Mouse (Mus musculus) heart, postnatal 0 days (tissue): Measurements from ENCODE around the gene Pfdn4. TPM values are rescaled to one million over a fixed set of nuclear protein-coding genes. Genes with fewer than 3 reads are reported as not detected.

ENCODE experiments used
- ATAC-seq: fragments of 200-750 bp; cut with Nextera tagmentation; 2 replicates; pipeline ENCODE4 v1.8.0; 2017; ENCODE audit warnings: low read depth, moderate number of reproducible peaks, moderate library complexity; ENCODE audit not compliant: insufficient read depth
- DNase-seq: peaks from one replicate; pipeline ENCODE4 v3.0.0-alpha.2; 2016; ENCODE audit warnings: low spot score
- H3K27ac ChIP-seq: fragments of 300-500 bp; sonication (generic); 2 replicates; pipeline ENCODE4 v1.5.1; 2014; ENCODE audit warnings: low read depth, mild to moderate bottlenecking
- H3K27me3 ChIP-seq: fragments of 300-500 bp; sonication (generic); 2 replicates; pipeline ENCODE4 v1.6.1; 2014; ENCODE audit warnings: low read length, mixed read lengths; ENCODE audit not compliant: control insufficient read depth, insufficient read depth
- H3K36me3 ChIP-seq: fragments of 300-500 bp; sonication (generic); replicated peaks from 2 replicates; pipeline ENCODE4 v1.6.1; 2014; ENCODE audit warnings: low read length, mixed read lengths; ENCODE audit not compliant: control insufficient read depth, insufficient read depth
- H3K4me1 ChIP-seq: fragments of 300-500 bp; sonication (generic); 2 replicates; pipeline ENCODE4 v1.6.1; 2014; ENCODE audit warnings: antibody characterized with exemption; ENCODE audit not compliant: control insufficient read depth, insufficient read depth
- H3K4me2 ChIP-seq: fragments of 300-500 bp; sonication (generic); 2 replicates; pipeline ENCODE4 v1.6.1; 2014; ENCODE audit warnings: low read depth, mild to moderate bottlenecking, low read length, moderate library complexity
- H3K4me3 ChIP-seq: fragments of 300-500 bp; sonication (generic); 2 replicates; pipeline ENCODE4 v1.5.1; 2014; ENCODE audit warnings: low read depth, low read length
- H3K9ac ChIP-seq: fragments of 300-500 bp; sonication (generic); replicated peaks from 2 replicates; pipeline ENCODE4 v1.6.1; 2014; ENCODE audit warnings: low read depth, low read length, mixed read lengths
- H3K9me3 ChIP-seq: fragments of 300-500 bp; sonication (generic); replicated peaks from 2 replicates; pipeline ENCODE4 v1.6.1; 2016; ENCODE audit warnings: low read length; ENCODE audit not compliant: control insufficient read depth
- CTCF ChIP-seq: IDR thresholded peaks from 2 replicates; pipeline ENCODE4 v1.5.1; 2016; ENCODE audit warnings: antibody characterized with exemption, control low read depth, low read depth
- EP300 ChIP-seq: IDR thresholded peaks from 2 replicates; pipeline ENCODE4 v1.6.1; 2016; ENCODE audit warnings: antibody characterized with exemption, low read depth
- WGBS: fragments of 180-500 bp; shearing (Covaris S2); extraction: QIAGEN DNeasy Blood & Tissue Kit; methylation state at CpG from one replicate; pipeline ENCODE4 v1.1.7; 2014; 5-methylcytosine and 5-hydroxymethylcytosine counted together
- polyA plus RNA-seq: library from polyadenylated mRNA; unstranded; fragments of >200 nt; fragmentation: Nextera tagmentation; extraction: Ambion mirVana; gene quantifications from 2 replicates; pipeline ENCODE4 v1.2.1, GENCODE M21; 2015
- total RNA-seq: library from RNA; depleted of rRNA; stranded (reverse); fragments of >200 nt; gene quantifications from 2 replicates; pipeline ENCODE4 v1.2.3, GENCODE M21; 2014; ENCODE audit warnings: low replicate concordance

Pfdn4 gene
- total and polyA plus RNA-seq, 2 experiments from 2014 or later, result 11.4 to 42.1 TPM

- no peaks in the 10 kb centered on the region for H3K36me3 ChIP-seq
- H3K9me3 ChIP-seq, result no peaks in the 10 kb centered on the region
- no peak for TF ChIP-seq CTCF
- no peak for TF ChIP-seq EP300
- H3K27me3 ChIP-seq, result peaks cover 93% of the 10 kb centered on the region
- no peaks in the 10 kb centered on the region for H3K4me1 ChIP-seq
- DNase-seq, result no peak
- no peak overlapping the region for H3K9ac ChIP-seq
- WGBS, result 76% methylated on average over 7 of the region's 7 CpGs
- ATAC-seq, result no peak
- H3K27ac ChIP-seq, result no peak overlapping the region
- H3K4me3 ChIP-seq, result no peak overlapping the region
- H3K4me2 ChIP-seq, result no peak overlapping the region
These were observed 9.0 kb upstream of the Pfdn4 start for GRCm38 (mm10) chr2:170487202-170487601.

DNA sequence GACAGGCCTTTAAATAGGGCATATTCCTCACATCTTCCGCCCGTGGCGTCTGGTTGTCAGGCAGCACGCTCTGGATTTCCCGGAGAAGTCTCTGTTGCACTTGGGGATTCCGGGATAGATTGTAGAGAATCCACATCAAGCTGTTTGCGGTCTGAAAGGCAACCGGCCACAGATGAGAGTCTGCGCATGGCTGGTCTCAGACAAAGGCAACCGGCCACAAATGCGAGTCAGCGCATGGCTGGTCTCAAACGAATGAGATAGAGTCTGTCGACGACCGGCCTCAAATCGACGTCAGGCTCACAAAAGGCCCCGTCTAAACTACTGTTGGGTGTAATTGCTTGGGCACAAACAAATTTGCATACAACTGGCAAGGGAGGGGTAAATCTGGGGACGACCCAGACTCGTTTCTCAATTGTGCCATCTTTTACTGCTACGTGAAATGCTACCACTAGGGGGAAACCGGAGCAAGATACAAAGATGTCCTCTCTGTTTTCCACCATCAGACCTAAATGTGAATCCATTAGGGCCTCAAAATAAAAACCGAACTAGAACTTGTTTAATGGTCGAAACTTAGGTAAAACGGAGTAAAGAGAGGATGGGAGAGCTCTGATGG, 8.2 kb upstream of the Pfdn4 start:
- peaks cover 92% of the 10 kb centered on the region for H3K27me3 ChIP-seq
- TF ChIP-seq CTCF (peak; percentile 67), EP300 (no peak)
- no peak overlapping the region for H3K4me3 ChIP-seq
- WGBS, result 58% methylated on average over 26 of the region's 26 CpGs
- no peaks in the 10 kb centered on the region for H3K36me3 ChIP-seq
- DNase-seq (no peak), ATAC-seq (no peak)
- no peak overlapping the region for H3K9ac ChIP-seq
- H3K4me2 ChIP-seq, result no peak overlapping the region
- H3K4me1 ChIP-seq, result no peaks in the 10 kb centered on the region
- H3K9me3 ChIP-seq, result no peaks in the 10 kb centered on the region
- H3K27ac ChIP-seq, result no peak overlapping the region

DNA sequence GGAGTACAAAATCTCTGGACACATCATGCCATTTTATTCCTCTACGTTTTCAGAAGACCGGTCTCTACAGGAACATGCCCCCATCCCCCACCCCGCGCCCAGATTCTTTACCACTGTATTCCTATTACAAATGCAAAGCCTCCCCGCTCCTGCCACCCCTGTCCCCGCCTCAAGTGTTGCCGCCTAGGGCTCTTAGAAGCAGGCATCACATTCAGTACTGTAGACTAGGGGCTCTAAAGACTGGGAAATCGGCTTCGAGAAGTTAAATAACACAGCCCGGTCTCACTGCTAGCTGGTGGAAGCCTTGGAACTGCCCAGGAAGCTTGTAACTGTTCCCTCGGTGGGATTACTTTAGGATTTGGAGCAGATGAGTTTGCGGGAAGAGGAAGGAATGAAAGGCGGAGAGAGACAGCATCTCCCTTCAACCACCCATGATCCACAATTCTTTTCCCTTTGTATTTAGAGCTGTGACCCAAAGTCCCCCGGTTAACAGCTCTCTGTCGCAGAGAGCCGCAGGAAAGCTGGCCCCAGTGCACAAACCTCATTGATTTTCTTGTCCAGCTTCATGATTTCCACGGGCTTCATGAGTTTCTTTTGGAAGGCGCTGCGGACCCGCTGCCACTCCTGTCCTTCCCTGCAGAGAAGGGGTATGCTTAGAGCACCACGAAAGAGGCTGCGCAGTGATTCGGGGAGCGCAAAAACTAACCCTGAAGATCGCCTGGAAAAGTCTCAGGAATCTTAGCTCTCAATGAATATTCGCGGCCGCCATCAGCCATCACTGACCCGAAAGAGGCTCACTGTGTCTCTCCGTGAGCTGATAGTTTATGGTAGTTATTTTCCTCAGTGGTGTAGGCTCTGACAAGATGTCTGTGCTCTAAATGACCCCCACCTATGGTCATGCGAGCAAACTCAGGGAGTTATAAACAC, 1.2 kb upstream of the Pfdn4 start:
- Histone ChIP-seq H3K36me3 (no peaks in the 10 kb centered on the region), H3K27me3 (peaks cover 96% of the 10 kb centered on the region), H3K9ac (no peak overlapping the region), H3K4me3 (no peak overlapping the region), H3K4me1 (no peaks in the 10 kb centered on the region), H3K9me3 (no peaks in the 10 kb centered on the region), H3K4me2 (no peak overlapping the region), H3K27ac (no peak overlapping the region)
- 6% methylated on average over 31 of the region's 31 CpGs for WGBS
- ATAC-seq, result no peak
- TF ChIP-seq CTCF (no peak), EP300 (no peak)
- no peak for DNase-seq

GRCm38 (mm10) chr2:170497091-170497566, 901 bp downstream of the Pfdn4 start, which contains the start of gene Cyp24a1:
Cyp24a1 (minus strand) TSS chr2:170497145.
- H3K36me3 ChIP-seq, result no peaks in the 10 kb centered on the region
- ATAC-seq, result 0 out of 2 replicates have a peak, but pooled peaks have one; percentile 8
- peak within 1 kb of the TSS; percentile 10; the same call in 1 of the 2 replicates for H3K4me2 ChIP-seq
- H3K27ac ChIP-seq, result no peak within 1 kb of the TSS
- DNase-seq, result no peak
- WGBS, result under 1% methylated on average over 33 of the region's 36 CpGs
- no peak within 1 kb of the TSS for H3K9ac ChIP-seq
- H3K27me3 ChIP-seq, result peaks cover 94% of the 10 kb centered on the region
- peak within 1 kb of the TSS; percentile 22; the same call in 1 of the 2 replicates for H3K4me3 ChIP-seq
- no peaks in the 10 kb centered on the region for H3K9me3 ChIP-seq
- TF ChIP-seq EP300 (no peak), CTCF (no peak)
- H3K4me1 ChIP-seq, result no peaks in the 10 kb centered on the region

DNA sequence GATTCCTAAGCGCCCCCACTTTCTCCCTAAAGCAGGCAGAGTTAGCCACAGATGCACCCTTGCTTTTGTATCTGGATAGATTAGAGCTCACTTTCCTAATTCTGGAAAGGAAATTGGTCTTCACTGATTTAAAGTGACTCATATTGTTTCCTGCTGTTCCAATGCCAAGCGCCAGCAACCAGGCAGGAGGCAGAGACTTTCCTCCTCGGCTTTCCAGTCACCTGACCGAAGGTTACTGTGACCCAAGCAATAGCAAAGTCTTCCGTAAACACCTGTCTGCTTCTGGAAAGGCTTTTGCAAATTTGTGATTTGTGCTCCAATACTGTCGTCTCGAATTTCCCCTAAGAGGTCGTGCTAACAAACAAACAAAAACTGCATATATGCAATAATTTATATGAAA, 1.8 kb downstream of the Pfdn4 start:
- 23% methylated on average over 8 of the region's 8 CpGs for WGBS
- peaks cover 95% of the 10 kb centered on the region for H3K27me3 ChIP-seq
- TF ChIP-seq CTCF (no peak), EP300 (no peak)
- H3K36me3 ChIP-seq, result no peaks in the 10 kb centered on the region
- H3K9ac ChIP-seq, result no peak overlapping the region
- DNase-seq, result no peak
- H3K27ac ChIP-seq, result no peak overlapping the region
- no peak overlapping the region for H3K4me3 ChIP-seq
- no peak for ATAC-seq
- no peaks in the 10 kb centered on the region for H3K4me1 ChIP-seq
- H3K9me3 ChIP-seq, result no peaks in the 10 kb centered on the region
- no peak overlapping the region for H3K4me2 ChIP-seq
